Mouse (Mus musculus) adrenal gland (tissue): ENCODE results near the gene Dcaf4.

Experiments used
- intact Hi-C: fragments of 180-260 bp; cut with DNase I; formaldehyde crosslinking; loops from one replicate; pipeline ENCODE4 v1.15.1; 2025
- long read RNA-seq, 2 experiments: library from polyadenylated mRNA; unstranded; transcript quantifications; one replicate each; pipeline ENCODE4 v2.0.0; 2020; ENCODE audit warnings: borderline replicate concordance in 1 of 2; ENCODE audit not compliant: insufficient replicate concordance in 1 of 2

Dcaf4 gene
- long read RNA-seq, experiment 1, transcript Dcaf4-201 (14 exons, 2,008 nt), result major isoform, 16 of 27 reads
- long read RNA-seq, experiment 1, partial matches to known transcripts, result 3 of 27 reads
- long read RNA-seq, experiment 1, other reads (novel, unspliced or antisense), result 6 of 27 reads
- long read RNA-seq, experiment 2, transcript Dcaf4-201 (14 exons, 2,008 nt), result major isoform, 19 of 27 reads
- long read RNA-seq, experiment 2, partial matches to known transcripts, result 2 of 27 reads
- long read RNA-seq, experiment 2, other reads (novel, unspliced or antisense), result 4 of 27 reads

- intact Hi-C loops, result loop anchor here (10.0 kb wide), 1 partner anchor 114 kb away; the partner anchor contains the start of gene Rbm25
Observed at GRCm38 (mm10) chr12:83520311-83520890, at the start of gene Dcaf4. Gene Dcaf4, plus strand, starts transcription at chr12:83520466.

GRCm38 (mm10) chr12:83471760-83472159, 48.5 kb upstream of the Dcaf4 start:
- intact Hi-C loops, result no loop called here

GRCm38 (mm10) chr12:83473987-83474600, 46.2 kb upstream of the Dcaf4 start:
- intact Hi-C loops, result no loop called here

- intact Hi-C loops, result no loop called here
Observed at GRCm38 (mm10) chr12:83475419-83475818, 44.8 kb upstream of the Dcaf4 start.

- intact Hi-C loops, result no loop called here
Observed at GRCm38 (mm10) chr12:83476277-83476676, 44.0 kb upstream of the Dcaf4 start.

GRCm38 (mm10) chr12:83479140-83479539, 41.1 kb upstream of the Dcaf4 start:
- intact Hi-C loops, result no loop called here

- intact Hi-C loops, result no loop called here
Observed at GRCm38 (mm10) chr12:83479818-83480401, 40.4 kb upstream of the Dcaf4 start.

GRCm38 (mm10) chr12:83481439-83481838, 38.8 kb upstream of the Dcaf4 start:
- intact Hi-C loops, result no loop called here

GRCm38 (mm10) chr12:83483653-83484052, 36.6 kb upstream of the Dcaf4 start:
- intact Hi-C loops, result no loop called here

GRCm38 (mm10) chr12:83484855-83485745, 35.2 kb upstream of the Dcaf4 start:
- intact Hi-C loops, result loop anchor here (5.0 kb wide), 3 partner anchors 58 to 158 kb away; no protein-coding TSS in a partner anchor

- intact Hi-C loops, result loop anchor here (5.0 kb wide), 3 partner anchors 59 to 159 kb away; no protein-coding TSS in a partner anchor
Observed at GRCm38 (mm10) chr12:83485911-83486670, 34.2 kb upstream of the Dcaf4 start.

GRCm38 (mm10) chr12:83486671-83487461, 33.4 kb upstream of the Dcaf4 start:
- intact Hi-C loops, result loop anchor here (5.0 kb wide), 3 partner anchors 60 to 160 kb away; no protein-coding TSS in a partner anchor

- intact Hi-C loops, result loop anchor here (5.0 kb wide), 3 partner anchors 60 to 160 kb away; no protein-coding TSS in a partner anchor
Observed at GRCm38 (mm10) chr12:83487476-83487991, 32.7 kb upstream of the Dcaf4 start, which contains the start of gene Dpf3. Gene Dpf3, minus strand, starts transcription at chr12:83487716.

GRCm38 (mm10) chr12:83488211-83488941, 31.9 kb upstream of the Dcaf4 start:
- intact Hi-C loops, result loop anchor here (5.0 kb wide), 3 partner anchors 61 to 161 kb away; no protein-coding TSS in a partner anchor

GRCm38 (mm10) chr12:83489748-83490147, 30.5 kb upstream of the Dcaf4 start:
- intact Hi-C loops, result loop anchor here (5.0 kb wide), 3 partner anchors 62 to 162 kb away; no protein-coding TSS in a partner anchor

GRCm38 (mm10) chr12:83491609-83492008, 28.7 kb upstream of the Dcaf4 start:
- intact Hi-C loops, result no loop called here

GRCm38 (mm10) chr12:83492808-83493207, 27.5 kb upstream of the Dcaf4 start:
- intact Hi-C loops, result no loop called here

GRCm38 (mm10) chr12:83494196-83494595, 26.1 kb upstream of the Dcaf4 start:
- intact Hi-C loops, result loop anchor here (2.0 kb wide), 1 partner anchor 377 kb away; no protein-coding TSS in a partner anchor
